Mouse (Mus musculus) midbrain, embryonic 14.5 days (tissue): Measurements from ENCODE around the gene Usp39. TPM values are rescaled to one million over a fixed set of nuclear protein-coding genes. Genes with fewer than 3 reads are reported as not detected.

Source experiments
- ATAC-seq: fragments of 200-750 bp; cut with Nextera tagmentation; 2 replicates; pipeline ENCODE4 v1.8.0; 2017; ENCODE audit warnings: moderate number of reproducible peaks, moderate library complexity; ENCODE audit not compliant: low FRiP score, low TSS enrichment
- DNase-seq: peaks from one replicate; pipeline ENCODE4 v3.0.0-alpha.2; 2015
- H3K27ac ChIP-seq: fragments of 300-500 bp; sonication (generic); replicated peaks from 2 replicates; pipeline ENCODE4 v1.5.1; 2014; ENCODE audit warnings: mild to moderate bottlenecking, low read depth, low read length, moderate library complexity
- H3K27me3 ChIP-seq: fragments of 300-500 bp; sonication (generic); 2 replicates; pipeline ENCODE4 v1.6.1; 2014; ENCODE audit warnings: low read length, control low read depth, mixed read lengths; ENCODE audit not compliant: control insufficient read depth, insufficient read depth
- H3K36me3 ChIP-seq: fragments of 300-500 bp; sonication (generic); 2 replicates; pipeline ENCODE4 v1.6.1; 2014; ENCODE audit warnings: low read length, control low read depth; ENCODE audit not compliant: control insufficient read depth, insufficient read depth
- H3K4me1 ChIP-seq: fragments of 300-500 bp; sonication (generic); 2 replicates; pipeline ENCODE4 v1.6.1; 2014; ENCODE audit warnings: mild to moderate bottlenecking, antibody characterized with exemption, low read length, control low read depth; ENCODE audit not compliant: control insufficient read depth, insufficient read depth
- H3K4me2 ChIP-seq: fragments of 300-500 bp; sonication (generic); 2 replicates; pipeline ENCODE4 v1.6.1; 2014; ENCODE audit warnings: mild to moderate bottlenecking, low read length, moderate library complexity
- H3K4me3 ChIP-seq: fragments of 300-500 bp; sonication (generic); replicated peaks from 2 replicates; pipeline ENCODE4 v1.5.1; 2014; ENCODE audit warnings: low read depth, low read length
- H3K9ac ChIP-seq: fragments of 300-500 bp; sonication (generic); replicated peaks from 2 replicates; pipeline ENCODE4 v1.6.1; 2014; ENCODE audit warnings: mild to moderate bottlenecking, low read length, moderate library complexity
- H3K9me3 ChIP-seq: fragments of 300-500 bp; sonication (generic); 2 replicates; pipeline ENCODE4 v1.6.1; 2016; ENCODE audit warnings: low read length, control low read depth, mixed read lengths; ENCODE audit not compliant: control insufficient read depth
- WGBS: fragments of 180-500 bp; shearing (Covaris S2); extraction: QIAGEN DNeasy Blood & Tissue Kit; methylation state at CpG from one replicate; pipeline ENCODE4 v1.1.7; 2014; 5-methylcytosine and 5-hydroxymethylcytosine counted together
- polyA plus RNA-seq: library from polyadenylated mRNA; unstranded; fragments of >200 nt; fragmentation: Nextera tagmentation; extraction: Ambion mirVana; gene quantifications from 2 replicates; pipeline ENCODE4 v1.2.1, GENCODE M21; 2014

The Usp39 gene
- polyA plus RNA-seq, 1 experiment from 2014 or later = 60.6 TPM

- ATAC-seq = no peak
- H3K4me1 ChIP-seq = no peaks in the 10 kb centered on the region
- no peak overlapping the region for H3K9ac ChIP-seq
- DNase-seq = no peak
- WGBS = 68% methylated on average over 4 of the region's 4 CpGs
- H3K4me3 ChIP-seq = no peak overlapping the region
- H3K27ac ChIP-seq = no peak overlapping the region
- H3K27me3 ChIP-seq = no peaks in the 10 kb centered on the region
- no peaks in the 10 kb centered on the region for H3K36me3 ChIP-seq
- H3K4me2 ChIP-seq = no peak overlapping the region
- H3K9me3 ChIP-seq = no peaks in the 10 kb centered on the region
These were observed 66.1 kb downstream of the Usp39 start for GRCm38 (mm10) chr6:72278835-72279234.

- WGBS = 70% methylated on average over 9 of the region's 9 CpGs
- DNase-seq = no peak
- H3K36me3 ChIP-seq = no peaks in the 10 kb centered on the region
- H3K4me1 ChIP-seq = no peaks in the 10 kb centered on the region
- H3K9ac ChIP-seq = no peak overlapping the region
- H3K4me3 ChIP-seq = no peak overlapping the region
- no peak for ATAC-seq
- H3K27me3 ChIP-seq = no peaks in the 10 kb centered on the region
- no peak overlapping the region for H3K4me2 ChIP-seq
- H3K9me3 ChIP-seq = no peaks in the 10 kb centered on the region
- H3K27ac ChIP-seq = no peak overlapping the region
These were observed 67.3 kb downstream of the Usp39 start for GRCm38 (mm10) chr6:72277508-72278166.

GRCm38 (mm10) chr6:72276972-72277441 is 68.0 kb downstream of the Usp39 start:
- Histone ChIP-seq H3K27me3 (no peaks in the 10 kb centered on the region), H3K27ac (no peak overlapping the region), H3K4me2 (no peak overlapping the region), H3K4me3 (no peak overlapping the region), H3K9me3 (no peaks in the 10 kb centered on the region), H3K4me1 (no peaks in the 10 kb centered on the region), H3K9ac (no peak overlapping the region), H3K36me3 (no peaks in the 10 kb centered on the region)
- DNase-seq (no peak), ATAC-seq (no peak)
- WGBS = 89% methylated on average over 13 of the region's 13 CpGs

GRCm38 (mm10) chr6:72276141-72276540 is 68.8 kb downstream of the Usp39 start:
- WGBS = 90% methylated on average over 6 of the region's 6 CpGs
- H3K9ac ChIP-seq = no peak overlapping the region
- H3K27ac ChIP-seq = no peak overlapping the region
- no peaks in the 10 kb centered on the region for H3K27me3 ChIP-seq
- no peaks in the 10 kb centered on the region for H3K4me1 ChIP-seq
- DNase-seq (no peak), ATAC-seq (no peak)
- H3K4me2 ChIP-seq = no peak overlapping the region
- H3K4me3 ChIP-seq = no peak overlapping the region
- H3K36me3 ChIP-seq = no peaks in the 10 kb centered on the region
- H3K9me3 ChIP-seq = no peaks in the 10 kb centered on the region

GRCm38 (mm10) chr6:72275527-72275926 is 69.5 kb downstream of the Usp39 start:
- Histone ChIP-seq H3K36me3 (no peaks in the 10 kb centered on the region), H3K4me3 (no peak overlapping the region), H3K27me3 (no peaks in the 10 kb centered on the region), H3K9me3 (no peaks in the 10 kb centered on the region), H3K4me1 (no peaks in the 10 kb centered on the region), H3K4me2 (no peak overlapping the region), H3K9ac (no peak overlapping the region), H3K27ac (no peak overlapping the region)
- DNase-seq (no peak), ATAC-seq (no peak)
- WGBS = 69% methylated on average over 4 of the region's 4 CpGs

- 82% methylated on average over 6 of the region's 6 CpGs for WGBS
- H3K9ac ChIP-seq = no peak overlapping the region
- H3K27me3 ChIP-seq = no peaks in the 10 kb centered on the region
- H3K4me2 ChIP-seq = no peak overlapping the region
- no peak overlapping the region for H3K27ac ChIP-seq
- ATAC-seq (no peak), DNase-seq (no peak)
- H3K9me3 ChIP-seq = no peaks in the 10 kb centered on the region
- H3K4me1 ChIP-seq = no peaks in the 10 kb centered on the region
- H3K4me3 ChIP-seq = no peak overlapping the region
- no peaks in the 10 kb centered on the region for H3K36me3 ChIP-seq
These were observed 71.8 kb downstream of the Usp39 start for GRCm38 (mm10) chr6:72273153-72273552.

- no peak overlapping the region for H3K9ac ChIP-seq
- H3K4me3 ChIP-seq = no peak overlapping the region
- 89% methylated on average over 10 of the region's 10 CpGs for WGBS
- no peak for DNase-seq
- no peaks in the 10 kb centered on the region for H3K27me3 ChIP-seq
- no peak overlapping the region for H3K4me2 ChIP-seq
- no peak for ATAC-seq
- no peaks in the 10 kb centered on the region for H3K4me1 ChIP-seq
- H3K36me3 ChIP-seq = no peaks in the 10 kb centered on the region
- no peak overlapping the region for H3K27ac ChIP-seq
- no peaks in the 10 kb centered on the region for H3K9me3 ChIP-seq
These were observed 72.8 kb downstream of the Usp39 start for GRCm38 (mm10) chr6:72272161-72272696.

- ATAC-seq (no peak), DNase-seq (no peak)
- Histone ChIP-seq H3K9ac (no peak overlapping the region), H3K27me3 (no peaks in the 10 kb centered on the region), H3K4me3 (no peak overlapping the region), H3K36me3 (no peaks in the 10 kb centered on the region), H3K4me1 (no peaks in the 10 kb centered on the region), H3K27ac (no peak overlapping the region), H3K9me3 (no peaks in the 10 kb centered on the region), H3K4me2 (no peak overlapping the region)
- WGBS = 86% methylated on average over 11 of the region's 11 CpGs
These were observed 73.9 kb downstream of the Usp39 start for GRCm38 (mm10) chr6:72270952-72271519.

GRCm38 (mm10) chr6:72270258-72270657 is 74.7 kb downstream of the Usp39 start:
- H3K4me1 ChIP-seq = no peaks in the 10 kb centered on the region
- WGBS = 81% methylated on average over 5 of the region's 5 CpGs
- H3K27me3 ChIP-seq = no peaks in the 10 kb centered on the region
- no peak overlapping the region for H3K4me2 ChIP-seq
- no peak for ATAC-seq
- no peaks in the 10 kb centered on the region for H3K36me3 ChIP-seq
- no peak overlapping the region for H3K27ac ChIP-seq
- H3K9ac ChIP-seq = no peak overlapping the region
- H3K9me3 ChIP-seq = no peaks in the 10 kb centered on the region
- no peak overlapping the region for H3K4me3 ChIP-seq
- DNase-seq = no peak
